Mouse (Mus musculus) kidney, postnatal 0 days (tissue): ENCODE data around the gene Syne3. TPM values are rescaled to one million over a fixed set of nuclear protein-coding genes. Genes with fewer than 3 reads are reported as not detected.

Source experiments
- ATAC-seq: fragments of 200-750 bp; cut with Nextera tagmentation; replicated peaks from 2 replicates; pipeline ENCODE4 v1.8.0; 2017; ENCODE audit warnings: low read depth, moderate number of reproducible peaks, moderate TSS enrichment, moderate library complexity; ENCODE audit not compliant: low FRiP score
- DNase-seq: peaks from one replicate; pipeline ENCODE4 v3.0.0-alpha.2; 2016; ENCODE audit warnings: low spot score
- H3K27ac ChIP-seq: fragments of 300-500 bp; sonication (generic); 2 replicates; pipeline ENCODE4 v1.5.1; 2014; ENCODE audit warnings: mild to moderate bottlenecking
- H3K27me3 ChIP-seq: fragments of 300-500 bp; sonication (generic); 2 replicates; pipeline ENCODE4 v1.6.1; 2014; ENCODE audit warnings: low read length, mixed read lengths; ENCODE audit not compliant: insufficient read depth
- H3K36me3 ChIP-seq: fragments of 300-500 bp; sonication (generic); 2 replicates; pipeline ENCODE4 v1.6.1; 2014; ENCODE audit warnings: low read length, mixed read lengths; ENCODE audit not compliant: insufficient read depth
- H3K4me1 ChIP-seq: fragments of 300-500 bp; sonication (generic); replicated peaks from 2 replicates; pipeline ENCODE4 v1.6.1; 2014; ENCODE audit warnings: antibody characterized with exemption, low read length, mixed read lengths; ENCODE audit not compliant: insufficient read depth
- H3K4me2 ChIP-seq: fragments of 300-500 bp; sonication (generic); 2 replicates; pipeline ENCODE4 v1.6.1; 2014; ENCODE audit warnings: mild to moderate bottlenecking, low read length, moderate library complexity, mixed read lengths
- H3K4me3 ChIP-seq: fragments of 300-500 bp; sonication (generic); replicated peaks from 2 replicates; pipeline ENCODE4 v1.5.1; 2014; ENCODE audit warnings: low read depth, low read length
- H3K9ac ChIP-seq: fragments of 300-500 bp; sonication (generic); 2 replicates; pipeline ENCODE4 v1.6.1; 2014; ENCODE audit warnings: low read depth, low read length
- H3K9me3 ChIP-seq: fragments of 300-500 bp; sonication (generic); replicated peaks from 2 replicates; pipeline ENCODE4 v1.6.1; 2016; ENCODE audit warnings: low read length, inconsistent platforms, mixed read lengths
- CTCF ChIP-seq: IDR thresholded peaks from 2 replicates; pipeline ENCODE4 v1.5.1; 2016; ENCODE audit warnings: antibody characterized with exemption, low read depth, mild to moderate bottlenecking, moderate library complexity
- WGBS: fragments of 180-500 bp; shearing (Covaris S2); extraction: QIAGEN DNeasy Blood & Tissue Kit; methylation state at CpG from one replicate; pipeline ENCODE4 v1.1.7; 2014; 5-methylcytosine and 5-hydroxymethylcytosine counted together
- polyA plus RNA-seq: library from polyadenylated mRNA; unstranded; fragments of >200 nt; fragmentation: Nextera tagmentation; extraction: Ambion mirVana; gene quantifications from 2 replicates; pipeline ENCODE4 v1.2.1, GENCODE M21; 2015

The Syne3 gene
- polyA plus RNA-seq, 1 experiment from 2014 or later = 1.0 TPM

DNA sequence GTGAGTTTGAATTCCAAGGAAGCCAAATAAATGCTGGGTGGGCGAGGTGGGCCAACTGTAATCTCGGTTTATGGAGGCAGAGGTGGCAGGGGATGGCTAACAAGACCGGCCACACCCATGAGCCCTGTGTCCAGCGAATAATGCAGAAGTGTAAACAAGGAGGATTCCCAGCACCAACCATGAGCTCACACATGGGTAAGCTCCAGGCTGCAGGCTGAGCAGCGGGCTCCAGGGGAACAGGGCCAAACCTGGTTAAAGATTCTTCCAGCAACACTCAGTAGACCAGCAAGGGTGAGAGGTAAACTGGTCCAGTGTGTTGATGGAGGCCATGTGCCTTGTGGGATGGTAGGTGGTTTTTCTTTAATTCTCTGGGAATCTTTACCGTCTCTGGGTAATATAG is 53.2 kb downstream of the Syne3 start:
- Histone ChIP-seq H3K4me2 (no peak overlapping the region), H3K9me3 (no peaks in the 10 kb centered on the region), H3K36me3 (no peaks in the 10 kb centered on the region), H3K27ac (no peak overlapping the region), H3K9ac (no peak overlapping the region), H3K4me3 (no peak overlapping the region), H3K27me3 (no peaks in the 10 kb centered on the region), H3K4me1 (no peaks in the 10 kb centered on the region)
- no peak for DNase-seq
- WGBS = 67% methylated on average over 6 of the region's 6 CpGs
- TF ChIP-seq CTCF = no peak
- no peak for ATAC-seq

GRCm38 (mm10) chr12:104955003-104955800 is 54.4 kb downstream of the Syne3 start:
- TF ChIP-seq CTCF = no peak
- ATAC-seq (peak; percentile 81), DNase-seq (peak; percentile 31)
- H3K9me3 ChIP-seq = no peaks in the 10 kb centered on the region
- H3K27ac ChIP-seq = no peak overlapping the region
- no peaks in the 10 kb centered on the region for H3K36me3 ChIP-seq
- H3K9ac ChIP-seq = no peak overlapping the region
- H3K4me1 ChIP-seq = no peaks in the 10 kb centered on the region
- WGBS = 58% methylated on average over 17 of the region's 17 CpGs
- H3K27me3 ChIP-seq = no peaks in the 10 kb centered on the region
- no peak overlapping the region for H3K4me3 ChIP-seq
- no peak overlapping the region for H3K4me2 ChIP-seq

DNA sequence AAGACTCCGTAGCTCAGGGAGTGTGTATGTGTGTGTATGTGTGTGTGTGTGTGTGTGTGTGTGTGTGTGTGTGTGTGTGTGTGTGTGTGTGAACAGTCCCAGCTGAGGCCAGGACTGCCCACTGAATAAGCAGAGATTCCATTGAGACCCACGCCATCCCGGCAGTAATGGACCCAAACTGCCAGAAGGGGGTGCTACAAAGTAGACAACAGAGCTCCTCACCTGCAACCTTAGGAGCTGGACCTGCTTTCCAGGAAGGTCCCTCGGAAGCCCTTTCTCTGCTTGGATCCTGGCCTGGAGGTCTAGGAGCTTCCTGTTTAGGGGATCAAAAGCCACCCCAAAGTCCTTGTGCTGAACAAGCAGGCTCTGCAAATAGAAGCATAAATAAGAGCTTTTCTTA is 55.7 kb downstream of the Syne3 start:
- H3K4me3 ChIP-seq = no peak overlapping the region
- peak; percentile 71 for DNase-seq
- H3K27me3 ChIP-seq = no peaks in the 10 kb centered on the region
- H3K4me1 ChIP-seq = no peaks in the 10 kb centered on the region
- TF ChIP-seq CTCF = peak; percentile 78
- no peak overlapping the region for H3K27ac ChIP-seq
- no peaks in the 10 kb centered on the region for H3K36me3 ChIP-seq
- no peak for ATAC-seq
- no peaks in the 10 kb centered on the region for H3K9me3 ChIP-seq
- no peak overlapping the region for H3K9ac ChIP-seq
- WGBS = 17% methylated on average over 4 of the region's 4 CpGs
- no peak overlapping the region for H3K4me2 ChIP-seq

DNA sequence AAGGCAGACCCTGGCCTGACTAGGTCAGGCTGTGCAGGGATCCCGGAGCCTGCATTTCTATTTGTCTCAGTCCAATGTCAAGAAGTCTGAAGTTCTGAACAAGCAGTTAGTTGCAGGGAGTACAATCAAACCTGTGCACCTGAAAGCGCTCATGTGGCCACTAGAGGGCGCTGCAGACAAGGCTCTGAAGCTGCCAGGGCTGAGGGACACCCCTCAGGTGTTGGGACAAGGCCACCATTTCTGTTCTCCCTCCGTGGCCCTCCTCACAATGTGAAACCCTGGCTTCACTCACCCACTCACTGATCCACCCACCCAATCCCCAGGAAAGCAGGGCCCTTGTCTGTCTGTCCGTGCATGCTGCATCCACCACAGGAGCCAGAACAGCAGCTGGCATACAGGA is 57.2 kb downstream of the Syne3 start:
- H3K4me3 ChIP-seq = no peak overlapping the region
- no peaks in the 10 kb centered on the region for H3K9me3 ChIP-seq
- H3K27ac ChIP-seq = no peak overlapping the region
- H3K36me3 ChIP-seq = no peaks in the 10 kb centered on the region
- H3K4me1 ChIP-seq = no peaks in the 10 kb centered on the region
- TF ChIP-seq CTCF = peak; percentile 95
- no peak overlapping the region for H3K4me2 ChIP-seq
- H3K27me3 ChIP-seq = no peaks in the 10 kb centered on the region
- H3K9ac ChIP-seq = no peak overlapping the region
- ATAC-seq = peak; percentile 65; the same call in 1 of the 2 replicates
- WGBS = 25% methylated on average over 5 of the region's 5 CpGs
- DNase-seq = peak; percentile 82

- Histone ChIP-seq H3K36me3 (no peaks in the 10 kb centered on the region), H3K27me3 (no peaks in the 10 kb centered on the region), H3K4me3 (no peak overlapping the region), H3K27ac (no peak overlapping the region), H3K9me3 (no peaks in the 10 kb centered on the region), H3K9ac (no peak overlapping the region), H3K4me1 (no peaks in the 10 kb centered on the region), H3K4me2 (no peak overlapping the region)
- WGBS = 75% methylated on average over 2 of the region's 2 CpGs
- TF ChIP-seq CTCF = no peak
- ATAC-seq (no peak), DNase-seq (no peak)
Measured at GRCm38 (mm10) chr12:104947911-104948310, 61.7 kb downstream of the Syne3 start.

DNA sequence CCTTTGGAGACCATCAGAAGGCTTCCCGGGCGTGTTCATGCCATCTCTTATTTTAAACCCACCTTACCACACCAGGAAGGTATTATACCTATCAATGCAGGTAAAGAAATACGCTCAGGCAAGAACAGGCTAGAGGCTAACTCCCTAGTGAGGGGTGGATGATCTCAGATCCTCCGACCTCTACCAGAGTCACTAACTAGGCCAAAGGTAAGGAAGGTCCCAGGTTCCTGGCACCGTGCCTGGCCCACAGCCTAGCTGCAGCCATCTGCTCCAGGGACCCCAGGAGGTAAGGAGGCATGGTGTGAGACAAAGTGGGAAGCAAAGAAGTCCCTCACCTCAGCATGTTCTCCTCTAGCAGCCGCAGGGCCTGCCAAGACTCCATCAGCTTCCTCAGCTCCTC is 63.4 kb downstream of the Syne3 start:
- DNase-seq (no peak), ATAC-seq (0 out of 2 replicates have a peak, but pooled peaks have one; percentile 33)
- Histone ChIP-seq H3K9me3 (no peaks in the 10 kb centered on the region), H3K9ac (no peak overlapping the region), H3K27me3 (no peaks in the 10 kb centered on the region), H3K4me1 (no peaks in the 10 kb centered on the region), H3K27ac (no peak overlapping the region), H3K4me3 (no peak overlapping the region), H3K36me3 (no peaks in the 10 kb centered on the region), H3K4me2 (no peak overlapping the region)
- TF ChIP-seq CTCF = no peak
- 92% methylated on average over 6 of the region's 6 CpGs for WGBS
